Mouse (Mus musculus) ES-Bruce4 (cell line): ENCODE measurements at regions not wholly inside any gene's neighbourhood (a gene's known extent, or its start where the extent isn't known, plus 50 kb on each side); places are given as distances from the start of the nearest gene placed in this dataset.
A peak's percentile ranks its signal among the peaks of the same experiment; 100 is the strongest.
"Not testable (repeated sequence)": the region's sequence is repeated elsewhere in the genome, so short reads cannot be mapped to it uniquely, and the experiment has no call there.

ENCODE experiments used
- H3K27ac ChIP-seq: 2 replicates; pipeline ENCODE4 v1.5.1; 2012; ENCODE audit warnings: low read length, inconsistent platforms; ENCODE audit not compliant: insufficient read depth
- H3K27me3 ChIP-seq: 2 replicates; pipeline ENCODE4 v1.6.1; 2012; ENCODE audit warnings: mild to moderate bottlenecking, low read length, inconsistent platforms; ENCODE audit not compliant: control insufficient read depth, poor library complexity, insufficient read depth, severe bottlenecking
- H3K36me3 ChIP-seq: 2 replicates; pipeline ENCODE4 v1.6.1; 2012; ENCODE audit warnings: inconsistent platforms, mild to moderate bottlenecking, low read length, moderate library complexity; ENCODE audit not compliant: control insufficient read depth, poor library complexity, insufficient read depth, severe bottlenecking
- H3K4me1 ChIP-seq: one replicate; pipeline ENCODE4 v1.8.1; 2011; ENCODE audit warnings: low read length; ENCODE audit not compliant: control insufficient read depth, insufficient read depth
- H3K4me3 ChIP-seq: 2 replicates; pipeline ENCODE4 v1.5.1; 2011; ENCODE audit warnings: low read depth, mild to moderate bottlenecking, low read length
- H3K9ac ChIP-seq: 2 replicates; pipeline ENCODE4 v1.6.1; 2012; ENCODE audit warnings: low read depth, mild to moderate bottlenecking, inconsistent platforms; ENCODE audit not compliant: poor library complexity, severe bottlenecking
- H3K9me3 ChIP-seq: replicated peaks from 2 replicates; pipeline ENCODE4 v1.6.1; 2012; ENCODE audit warnings: mild to moderate bottlenecking, low read length, inconsistent platforms; ENCODE audit not compliant: control insufficient read depth, poor library complexity, insufficient read depth, severe bottlenecking
- CTCF ChIP-seq: IDR thresholded peaks from one replicate; pipeline ENCODE4 v1.8.1; 2011; ENCODE audit warnings: low read depth, low read length
- EP300 ChIP-seq: IDR thresholded peaks from 2 replicates; pipeline ENCODE4 v1.6.1; 2011; ENCODE audit warnings: low read depth, low read length; ENCODE audit not compliant: insufficient read depth
- POLR2A ChIP-seq: IDR thresholded peaks from one replicate; pipeline ENCODE4 v1.8.1; 2011; ENCODE audit warnings: low read length; ENCODE audit not compliant: insufficient read depth

GRCm38 (mm10) chr16:50533881-50534280, 57.1 kb downstream of the Ccdc54 start:
- no peak overlapping the region for H3K4me3 ChIP-seq
- H3K27me3 ChIP-seq, result no peaks in the 10 kb centered on the region
- no peak overlapping the region for H3K27ac ChIP-seq
- TF ChIP-seq EP300 (no peak), POLR2A (no peak)
- no peaks in the 10 kb centered on the region for H3K4me1 ChIP-seq
- H3K36me3 ChIP-seq, result 0 out of 2 replicates have a peak, but pooled peaks cover 2% of the 10 kb centered on the region
- no peaks in the 10 kb centered on the region for H3K9me3 ChIP-seq
- no peak overlapping the region for H3K9ac ChIP-seq

GRCm38 (mm10) chr16:50529511-50530416, 61.2 kb downstream of the Ccdc54 start:
- TF ChIP-seq CTCF (peak; percentile 83), POLR2A (peak; percentile 22), EP300 (peak; percentile 51; the same call in 1 of the 2 replicates)
- H3K27me3 ChIP-seq, result no peaks in the 10 kb centered on the region
- H3K9ac ChIP-seq, result peak overlapping the region; percentile 94
- H3K4me1 ChIP-seq, result no peaks in the 10 kb centered on the region
- H3K36me3 ChIP-seq, result no peaks in the 10 kb centered on the region
- H3K4me3 ChIP-seq, result peak overlapping the region; percentile 73
- no peaks in the 10 kb centered on the region for H3K9me3 ChIP-seq
- H3K27ac ChIP-seq, result peak overlapping the region; percentile 45

GRCm38 (mm10) chr16:50528677-50529510, 62.1 kb downstream of the Ccdc54 start:
- Histone ChIP-seq H3K4me3 (peak overlapping the region; percentile 73), H3K27me3 (no peaks in the 10 kb centered on the region), H3K9me3 (no peaks in the 10 kb centered on the region), H3K27ac (peak overlapping the region; percentile 84), H3K4me1 (no peaks in the 10 kb centered on the region), H3K9ac (peak overlapping the region; percentile 94), H3K36me3 (no peaks in the 10 kb centered on the region)
- TF ChIP-seq CTCF (no peak), POLR2A (no peak), EP300 (no peak)

GRCm38 (mm10) chr16:50528355-50528676, 62.6 kb downstream of the Ccdc54 start:
- Histone ChIP-seq H3K9me3 (no peaks in the 10 kb centered on the region), H3K36me3 (no peaks in the 10 kb centered on the region), H3K27ac (peak overlapping the region; percentile 84), H3K9ac (peak overlapping the region; percentile 94), H3K4me3 (peak overlapping the region; percentile 73), H3K4me1 (no peaks in the 10 kb centered on the region), H3K27me3 (no peaks in the 10 kb centered on the region)
- no peak for TF ChIP-seq CTCF
- TF ChIP-seq EP300, result no peak
- no peak for TF ChIP-seq POLR2A

GRCm38 (mm10) chr16:50526930-50527329, 64.0 kb downstream of the Ccdc54 start:
- H3K4me1 ChIP-seq, H3K27me3 ChIP-seq: not testable (repeated sequence)

GRCm38 (mm10) chr16:50525934-50526366, 65.0 kb downstream of the Ccdc54 start:
- H3K36me3 ChIP-seq, result no peaks in the 10 kb centered on the region
- H3K4me3 ChIP-seq, result peak overlapping the region; percentile 74
- H3K4me1 ChIP-seq, result no peaks in the 10 kb centered on the region
- TF ChIP-seq CTCF (no peak), POLR2A (peak; percentile 51)
- no peak overlapping the region for H3K27ac ChIP-seq
- H3K9me3 ChIP-seq, result no peaks in the 10 kb centered on the region
- H3K27me3 ChIP-seq, result no peaks in the 10 kb centered on the region
- peak overlapping the region; percentile 72 for H3K9ac ChIP-seq

More at GRCm38 (mm10) chr16:50526930-50527329, 64.0 kb downstream of the Ccdc54 start:
- Histone ChIP-seq H3K4me3 (peak overlapping the region; percentile 55), H3K9ac (peak overlapping the region; percentile 72)
- not testable (repeated sequence) for H3K36me3 ChIP-seq, H3K27ac ChIP-seq, H3K9me3 ChIP-seq
